Mouse (Mus musculus): ENCODE measurements around the gene Pym1. TPM values are rescaled to one million over a fixed set of nuclear protein-coding genes. Genes with fewer than 3 reads are reported as not detected.

Pym1 gene
- polyA plus RNA-seq, 1 experiment from 2014 or later: 55.4 TPM

DNA sequence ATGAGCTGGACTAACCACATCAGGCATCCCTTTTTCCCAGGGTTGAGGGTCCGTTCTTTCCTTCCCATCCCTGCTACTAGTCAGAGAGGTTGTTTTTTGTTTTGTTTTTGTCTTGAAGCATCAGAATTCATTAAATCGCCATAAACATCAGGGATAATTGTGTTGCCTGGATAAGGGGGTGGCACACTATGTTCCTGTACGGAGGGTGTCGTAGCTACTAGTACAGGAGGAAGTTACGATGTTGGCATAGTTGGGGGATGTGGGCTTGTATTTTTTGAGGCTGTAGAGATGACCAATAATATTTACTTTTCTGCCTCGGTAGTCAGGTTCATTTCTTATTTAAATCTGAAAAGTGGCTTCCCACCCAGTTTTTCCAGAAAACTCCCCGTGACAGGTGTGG, 4.5 kb upstream of the Pym1 start:
- Histone ChIP-seq H3K9ac (ENCODE audit: low read length) (peak overlapping the region; percentile 70), H3K4me3 (ENCODE audit: low read depth, low read length) (peak overlapping the region; percentile 52), H3K36me3 (ENCODE audit: control insufficient read depth, insufficient read depth, low read length) (no peaks in the 10 kb centered on the region), H3K27ac (ENCODE audit: low read depth, low read length) (no peak overlapping the region), H3K4me2 (ENCODE audit: low read length) (peak overlapping the region; percentile 93), H3K4me1 (ENCODE audit: control insufficient read depth, insufficient read depth, low read length) (peaks cover 9% of the 10 kb centered on the region; the same call in 1 of the 2 replicates), H3K9me3 (replicated peaks; ENCODE audit: control insufficient read depth, low read length) (no peaks in the 10 kb centered on the region), H3K27me3 (replicated peaks; ENCODE audit: control insufficient read depth, insufficient read depth, low read length) (peaks cover 29% of the 10 kb centered on the region)
- WGBS: 10% methylated on average over 7 of the region's 7 CpGs
- ATAC-seq (no peak), DNase-seq (ENCODE audit: low spot score) (peak; percentile 2)

DNA sequence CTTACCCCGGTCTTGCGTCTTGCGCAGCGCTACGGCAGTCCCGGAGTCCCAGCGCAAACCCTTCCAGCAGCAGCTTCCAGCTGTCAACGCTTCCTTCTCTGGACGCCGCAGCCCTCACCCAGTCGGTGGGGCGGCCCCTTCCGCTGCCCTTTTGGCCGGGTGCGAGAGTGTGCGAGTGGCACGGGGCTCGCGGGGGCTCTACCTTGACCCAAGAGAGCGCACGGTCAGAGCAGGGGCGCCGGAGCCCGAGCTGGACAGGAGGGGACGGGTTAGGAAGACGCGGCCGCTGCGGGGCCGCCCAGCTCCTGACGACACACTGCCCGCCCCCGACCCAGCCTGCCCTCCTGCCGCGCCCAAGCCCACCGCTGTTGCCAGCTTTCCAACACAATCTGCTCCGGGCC, 3.9 kb upstream of the Pym1 start:
- 2% methylated on average over 29 of the region's 37 CpGs for WGBS
- Histone ChIP-seq H3K27me3 (replicated peaks; ENCODE audit: control insufficient read depth, insufficient read depth, low read length) (peaks cover 29% of the 10 kb centered on the region), H3K36me3 (ENCODE audit: control insufficient read depth, insufficient read depth, low read length) (no peaks in the 10 kb centered on the region), H3K4me2 (ENCODE audit: low read length) (peak overlapping the region; percentile 93), H3K4me3 (ENCODE audit: low read depth, low read length) (peak overlapping the region; percentile 52), H3K9me3 (replicated peaks; ENCODE audit: control insufficient read depth, low read length) (no peaks in the 10 kb centered on the region), H3K4me1 (ENCODE audit: control insufficient read depth, insufficient read depth, low read length) (peaks cover 9% of the 10 kb centered on the region; the same call in 1 of the 2 replicates), H3K9ac (ENCODE audit: low read length) (peak overlapping the region; percentile 70), H3K27ac (ENCODE audit: low read depth, low read length) (no peak overlapping the region)
- ATAC-seq (no peak), DNase-seq (ENCODE audit: low spot score) (peak; percentile 47)

DNA sequence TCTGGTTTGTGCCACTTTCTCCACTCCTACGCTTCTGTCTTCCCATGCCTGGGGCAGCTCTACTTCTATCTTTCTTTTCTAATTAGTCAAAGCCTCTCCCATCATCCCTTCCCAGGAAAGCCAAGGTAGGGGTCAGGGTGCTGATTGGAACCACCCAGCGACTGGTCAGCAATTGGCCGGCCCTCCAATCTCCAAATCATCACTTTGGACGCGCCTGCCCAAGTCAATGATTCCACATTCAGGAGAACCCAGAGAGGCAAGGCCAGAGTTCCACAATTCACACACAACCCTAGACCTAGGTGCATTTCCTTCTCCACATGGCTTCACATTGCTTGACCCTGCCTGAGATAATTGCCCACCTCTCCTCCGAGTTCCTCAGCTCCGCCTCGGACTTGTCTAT, 3.5 kb upstream of the Pym1 start:
- Histone ChIP-seq H3K9ac (ENCODE audit: low read length) (peak overlapping the region; percentile 70), H3K9me3 (replicated peaks; ENCODE audit: control insufficient read depth, low read length) (no peaks in the 10 kb centered on the region), H3K4me1 (ENCODE audit: control insufficient read depth, insufficient read depth, low read length) (peaks cover 13% of the 10 kb centered on the region), H3K4me2 (ENCODE audit: low read length) (peak overlapping the region; percentile 93), H3K4me3 (ENCODE audit: low read depth, low read length) (peak overlapping the region; percentile 52), H3K36me3 (ENCODE audit: control insufficient read depth, insufficient read depth, low read length) (no peaks in the 10 kb centered on the region), H3K27ac (ENCODE audit: low read depth, low read length) (no peak overlapping the region), H3K27me3 (replicated peaks; ENCODE audit: control insufficient read depth, insufficient read depth, low read length) (peaks cover 29% of the 10 kb centered on the region)
- 20% methylated on average over 8 of the region's 8 CpGs for WGBS
- DNase-seq (ENCODE audit: low spot score) (no peak), ATAC-seq (no peak)

DNA sequence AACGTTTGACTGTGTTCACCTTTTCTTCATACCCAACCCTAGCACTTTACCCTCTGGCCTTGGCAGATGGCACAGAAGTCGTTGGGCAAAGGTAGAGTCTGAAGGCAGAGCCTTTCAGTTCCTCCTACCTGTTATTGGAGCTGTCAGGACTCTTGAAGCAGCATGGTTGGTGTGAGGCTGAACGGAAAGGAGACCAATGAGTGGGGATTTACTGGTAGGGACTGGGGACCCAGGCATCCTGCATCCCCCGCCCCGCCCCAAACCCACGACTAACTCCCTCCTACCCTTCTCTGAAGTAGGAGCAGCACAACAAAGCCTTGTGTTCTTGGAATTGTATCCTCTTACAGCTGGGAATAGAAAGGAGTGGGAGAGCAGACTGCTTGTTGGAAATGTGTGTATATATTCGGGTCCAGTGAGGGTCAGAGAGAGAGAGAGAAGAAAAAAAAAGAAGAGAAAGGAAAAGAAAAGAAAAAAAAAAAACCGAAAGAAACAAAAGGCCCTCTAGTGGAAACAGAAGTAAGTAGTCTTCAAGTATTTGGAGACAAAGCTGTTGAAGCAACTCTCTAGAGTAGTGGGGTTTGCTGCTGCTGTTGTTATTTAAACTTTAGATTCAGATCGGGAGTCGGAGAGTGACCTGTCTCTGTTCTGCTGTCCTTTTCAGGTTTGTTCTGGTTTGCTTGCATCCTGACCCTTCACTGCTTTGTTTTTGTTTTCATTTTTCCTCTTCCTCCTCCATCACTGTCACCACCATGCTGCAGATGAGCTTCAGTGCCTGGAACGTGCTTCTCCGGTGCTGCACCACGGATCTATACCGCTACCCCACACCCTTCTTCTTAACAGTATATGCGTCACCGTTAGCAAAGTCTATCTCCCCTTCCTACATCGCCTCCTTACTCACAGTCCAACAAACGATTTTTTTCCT, 2.7 kb upstream of the Pym1 start, which contains the start of gene Dgka:
Gene Dgka, minus strand, starts transcription at position 176 of the 922 bp plus-strand sequence.
- no peaks in the 10 kb centered on the region for H3K9me3 ChIP-seq (replicated peaks; ENCODE audit: control insufficient read depth, low read length)
- WGBS: 23% methylated on average over 18 of the region's 18 CpGs
- peak within 1 kb of the TSS; percentile 93 for H3K4me2 ChIP-seq (ENCODE audit: low read length)
- DNase-seq (ENCODE audit: low spot score) (peak; percentile 42), ATAC-seq (no peak)
- H3K4me3 ChIP-seq (ENCODE audit: low read depth, low read length): peak within 1 kb of the TSS; percentile 52
- H3K9ac ChIP-seq (ENCODE audit: low read length): peak within 1 kb of the TSS; percentile 70
- peaks cover 29% of the 10 kb centered on the region for H3K27me3 ChIP-seq (replicated peaks; ENCODE audit: control insufficient read depth, insufficient read depth, low read length)
- no peak within 1 kb of the TSS for H3K27ac ChIP-seq (ENCODE audit: low read depth, low read length)
- H3K36me3 ChIP-seq (ENCODE audit: control insufficient read depth, insufficient read depth, low read length): no peaks in the 10 kb centered on the region
- peaks cover 20% of the 10 kb centered on the region for H3K4me1 ChIP-seq (ENCODE audit: control insufficient read depth, insufficient read depth, low read length)

DNA sequence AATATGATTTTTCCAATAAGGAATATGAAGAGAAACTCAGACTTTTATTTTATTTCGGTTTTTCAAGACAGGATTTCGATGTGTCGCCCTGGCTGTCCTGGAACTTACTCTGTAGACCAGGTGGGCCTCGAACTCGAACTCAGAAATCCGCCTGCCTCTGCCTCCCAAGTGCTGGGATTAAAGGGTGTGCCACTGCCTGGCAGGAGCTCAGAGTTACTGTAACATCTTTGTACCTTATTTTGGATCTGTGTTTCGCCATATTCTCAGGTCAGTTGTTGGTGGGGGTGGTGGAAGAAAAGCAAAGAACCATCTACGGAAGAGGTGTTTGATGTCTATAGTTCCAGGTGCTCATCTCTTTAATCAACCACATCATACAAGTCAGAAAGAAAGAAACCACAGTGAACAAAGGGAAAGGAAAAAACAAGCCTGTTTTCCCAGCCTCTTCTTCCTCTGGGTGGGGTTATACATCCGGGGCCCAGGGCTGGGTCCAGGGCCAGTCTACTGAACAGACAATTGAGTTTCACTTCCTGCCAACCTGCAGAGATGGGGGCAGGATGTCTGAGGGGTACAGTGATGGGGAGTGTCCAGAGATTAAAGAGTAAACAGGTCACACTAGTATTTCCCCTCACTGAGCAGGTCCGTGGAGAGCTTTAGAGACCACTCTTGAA, 1.6 kb upstream of the Pym1 start:
- 93% methylated on average over 10 of the region's 10 CpGs for WGBS
- no peak overlapping the region for H3K27ac ChIP-seq (ENCODE audit: low read depth, low read length)
- no peak overlapping the region for H3K4me3 ChIP-seq (ENCODE audit: low read depth, low read length)
- H3K4me2 ChIP-seq (ENCODE audit: low read length): no peak overlapping the region
- H3K36me3 ChIP-seq (ENCODE audit: control insufficient read depth, insufficient read depth, low read length): no peaks in the 10 kb centered on the region
- ATAC-seq (no peak), DNase-seq (ENCODE audit: low spot score) (no peak)
- H3K27me3 ChIP-seq (replicated peaks; ENCODE audit: control insufficient read depth, insufficient read depth, low read length): peaks cover 29% of the 10 kb centered on the region
- H3K4me1 ChIP-seq (ENCODE audit: control insufficient read depth, insufficient read depth, low read length): peaks cover 20% of the 10 kb centered on the region
- H3K9ac ChIP-seq (ENCODE audit: low read length): no peak overlapping the region
- H3K9me3 ChIP-seq (replicated peaks; ENCODE audit: control insufficient read depth, low read length): no peaks in the 10 kb centered on the region

DNA sequence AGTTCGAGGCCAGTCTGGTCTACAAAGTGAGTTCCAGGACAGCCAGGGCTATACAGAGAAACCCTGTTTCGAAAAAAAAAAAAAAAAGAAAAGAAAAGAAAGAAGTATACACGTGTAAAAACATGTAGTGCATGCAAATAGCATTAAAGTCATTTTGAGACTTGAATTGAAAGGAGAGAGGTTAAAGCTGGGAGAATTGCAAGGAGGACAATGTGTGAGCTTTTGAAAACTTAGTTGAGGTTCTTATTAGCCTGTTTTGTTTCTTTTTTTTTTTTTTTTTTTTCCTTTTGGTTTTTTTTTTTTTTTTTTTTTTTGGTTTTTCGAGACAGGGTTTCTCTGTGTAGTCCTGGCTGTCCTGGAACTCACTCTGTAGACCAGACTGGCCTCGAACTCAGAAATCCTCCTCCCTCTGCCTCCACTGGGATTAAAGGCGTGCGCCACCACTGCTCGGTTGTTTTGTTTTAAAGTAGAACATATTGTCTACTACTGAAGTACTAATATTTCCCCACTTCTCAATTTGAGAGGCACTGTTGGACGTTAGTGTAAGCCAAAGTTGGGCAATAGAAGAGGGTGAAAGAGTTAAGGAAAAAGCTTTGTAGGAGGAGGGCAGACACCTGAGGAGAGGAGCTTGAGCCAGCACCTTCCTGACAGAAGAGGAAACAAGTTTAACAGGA, 580 bp upstream of the Pym1 start:
- peak overlapping the region; percentile 66 for H3K4me3 ChIP-seq (ENCODE audit: low read depth, low read length)
- H3K9me3 ChIP-seq (replicated peaks; ENCODE audit: control insufficient read depth, low read length): no peaks in the 10 kb centered on the region
- peaks cover 20% of the 10 kb centered on the region for H3K4me1 ChIP-seq (ENCODE audit: control insufficient read depth, insufficient read depth, low read length)
- H3K27me3 ChIP-seq (replicated peaks; ENCODE audit: control insufficient read depth, insufficient read depth, low read length): peaks cover 22% of the 10 kb centered on the region
- 46% methylated on average over 8 of the region's 9 CpGs for WGBS
- H3K36me3 ChIP-seq (ENCODE audit: control insufficient read depth, insufficient read depth, low read length): 0 out of 2 replicates have a peak, but pooled peaks cover 1% of the 10 kb centered on the region
- peak overlapping the region; percentile 85 for H3K27ac ChIP-seq (ENCODE audit: low read depth, low read length)
- no peak for DNase-seq (ENCODE audit: low spot score)
- peak overlapping the region; percentile 84 for H3K9ac ChIP-seq (ENCODE audit: low read length)
- H3K4me2 ChIP-seq (ENCODE audit: low read length): peak overlapping the region; percentile 85
- ATAC-seq: no peak

DNA sequence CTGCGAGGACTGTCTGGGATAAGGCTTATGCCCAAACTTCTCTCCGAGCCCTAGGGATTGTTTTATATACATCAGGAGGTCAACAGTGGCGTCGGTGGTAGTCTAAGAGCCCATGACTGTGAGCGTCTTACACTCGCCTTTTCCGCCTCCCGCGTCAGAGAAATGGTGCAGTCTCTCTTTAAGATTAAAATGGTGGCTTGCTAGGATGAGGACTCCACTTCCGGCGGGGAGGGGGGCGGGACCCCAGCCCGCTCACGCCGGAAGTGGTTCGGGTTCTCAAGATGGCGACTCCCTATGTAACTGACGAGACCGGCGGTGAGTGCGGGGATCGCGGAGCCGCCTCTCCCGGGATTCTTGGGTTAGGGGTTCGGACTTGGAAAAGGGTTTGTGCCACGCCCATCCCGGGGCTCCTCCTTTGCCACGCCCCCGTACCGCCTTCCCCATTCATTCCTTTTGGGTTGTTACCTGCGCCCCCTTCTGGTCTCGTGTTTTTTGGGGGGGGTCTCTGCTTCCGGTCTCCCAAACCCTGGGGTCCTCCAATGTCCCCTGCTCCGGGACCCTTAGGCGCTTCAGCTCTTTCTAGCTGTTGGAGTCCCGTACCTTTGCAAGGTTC, 669 bp downstream of the Pym1 start:
- Histone ChIP-seq H3K27me3 (replicated peaks; ENCODE audit: control insufficient read depth, insufficient read depth, low read length) (peaks cover 16% of the 10 kb centered on the region), H3K4me2 (ENCODE audit: low read length) (peak overlapping the region; percentile 85), H3K27ac (ENCODE audit: low read depth, low read length) (peak overlapping the region; percentile 85), H3K36me3 (ENCODE audit: control insufficient read depth, insufficient read depth, low read length) (0 out of 2 replicates have a peak, but pooled peaks cover 10% of the 10 kb centered on the region), H3K9me3 (replicated peaks; ENCODE audit: control insufficient read depth, low read length) (no peaks in the 10 kb centered on the region), H3K4me1 (ENCODE audit: control insufficient read depth, insufficient read depth, low read length) (peaks cover 20% of the 10 kb centered on the region), H3K9ac (ENCODE audit: low read length) (peak overlapping the region; percentile 84), H3K4me3 (ENCODE audit: low read depth, low read length) (peak overlapping the region; percentile 66)
- DNase-seq (ENCODE audit: low spot score): peak; percentile 97
- 0% methylated on average over 37 of the region's 37 CpGs for WGBS
- ATAC-seq: peak; percentile 96

DNA sequence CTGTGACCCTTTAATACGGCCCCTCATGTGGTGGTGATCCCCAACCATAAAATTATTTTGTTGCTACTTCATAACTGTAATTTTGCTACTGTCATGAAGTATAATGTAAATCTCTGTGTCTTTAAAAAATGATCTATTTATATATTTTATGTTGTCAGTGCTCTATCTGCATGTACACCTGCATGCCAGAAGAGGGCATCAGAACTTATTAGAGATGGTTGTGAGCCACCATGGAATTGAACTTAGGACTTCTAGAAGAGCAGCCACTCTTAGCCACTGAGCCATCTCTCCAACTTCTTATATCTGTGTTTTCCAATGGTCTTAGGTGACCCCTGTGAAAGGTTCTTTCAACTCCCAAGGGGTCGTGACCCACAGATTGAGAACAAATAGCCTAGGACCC, 25.2 kb downstream of the Pym1 start:
- H3K4me3 ChIP-seq (ENCODE audit: low read depth, low read length): no peak overlapping the region
- H3K36me3 ChIP-seq (ENCODE audit: control insufficient read depth, insufficient read depth, low read length): no peaks in the 10 kb centered on the region
- no peak overlapping the region for H3K27ac ChIP-seq (ENCODE audit: low read depth, low read length)
- H3K9me3 ChIP-seq (replicated peaks; ENCODE audit: control insufficient read depth, low read length): no peaks in the 10 kb centered on the region
- H3K9ac ChIP-seq (ENCODE audit: low read length): no peak overlapping the region
- no peak; the same call in 1 of the 2 replicates for ATAC-seq
- DNase-seq (ENCODE audit: low spot score): peak; percentile 9
- H3K4me2 ChIP-seq (ENCODE audit: low read length): no peak overlapping the region
- WGBS: 87% methylated on average over 2 of the region's 2 CpGs
- no peaks in the 10 kb centered on the region for H3K4me1 ChIP-seq (ENCODE audit: control insufficient read depth, insufficient read depth, low read length)
- H3K27me3 ChIP-seq (replicated peaks; ENCODE audit: control insufficient read depth, insufficient read depth, low read length): no peaks in the 10 kb centered on the region
